Mouse (Mus musculus): ENCODE data around the gene Crk. TPM values are rescaled to one million over a fixed set of nuclear protein-coding genes. Genes with fewer than 3 reads are reported as not detected.

Gene Crk
- total RNA-seq, 1 experiment from 2014 or later: 102 TPM

GRCm38 (mm10) chr11:75654471-75655390 is 24.3 kb upstream of the Crk start:
- peak; percentile 45 for ATAC-seq (ENCODE audit: extremely low read depth, insufficient number of reproducible peaks, low FRiP score, poor library complexity, severe bottlenecking)

- ATAC-seq (ENCODE audit: extremely low read depth, insufficient number of reproducible peaks, low FRiP score, poor library complexity, severe bottlenecking): no peak
Observed at GRCm38 (mm10) chr11:75655621-75656545, 23.2 kb upstream of the Crk start.

- ATAC-seq (ENCODE audit: extremely low read depth, insufficient number of reproducible peaks, low FRiP score, poor library complexity, severe bottlenecking): no peak
Observed at GRCm38 (mm10) chr11:75656621-75657590, 22.2 kb upstream of the Crk start.

GRCm38 (mm10) chr11:75657841-75658240 is 21.2 kb upstream of the Crk start:
- no peak for ATAC-seq (ENCODE audit: extremely low read depth, insufficient number of reproducible peaks, low FRiP score, poor library complexity, severe bottlenecking)

- no peak for ATAC-seq (ENCODE audit: extremely low read depth, insufficient number of reproducible peaks, low FRiP score, poor library complexity, severe bottlenecking)
Observed at GRCm38 (mm10) chr11:75658311-75658710, 20.7 kb upstream of the Crk start.

- ATAC-seq (ENCODE audit: extremely low read depth, insufficient number of reproducible peaks, low FRiP score, poor library complexity, severe bottlenecking): no peak
Observed at GRCm38 (mm10) chr11:75658996-75659750, 19.9 kb upstream of the Crk start.

GRCm38 (mm10) chr11:75660081-75660590 is 18.9 kb upstream of the Crk start:
- ATAC-seq (ENCODE audit: extremely low read depth, insufficient number of reproducible peaks, low FRiP score, poor library complexity, severe bottlenecking): no peak

- no peak for ATAC-seq (ENCODE audit: extremely low read depth, insufficient number of reproducible peaks, low FRiP score, poor library complexity, severe bottlenecking)
Observed at GRCm38 (mm10) chr11:75660941-75661800, 17.9 kb upstream of the Crk start.

- no peak for ATAC-seq (ENCODE audit: extremely low read depth, insufficient number of reproducible peaks, low FRiP score, poor library complexity, severe bottlenecking)
Observed at GRCm38 (mm10) chr11:75662131-75662530, 16.9 kb upstream of the Crk start.

- no peak for ATAC-seq (ENCODE audit: extremely low read depth, insufficient number of reproducible peaks, low FRiP score, poor library complexity, severe bottlenecking)
Observed at GRCm38 (mm10) chr11:75666296-75666695, 12.8 kb upstream of the Crk start.

- ATAC-seq (ENCODE audit: extremely low read depth, insufficient number of reproducible peaks, low FRiP score, poor library complexity, severe bottlenecking): no peak
Observed at GRCm38 (mm10) chr11:75668621-75669020, 10.4 kb upstream of the Crk start.

GRCm38 (mm10) chr11:75669176-75669852 is 9.7 kb upstream of the Crk start:
- no peak for ATAC-seq (ENCODE audit: extremely low read depth, insufficient number of reproducible peaks, low FRiP score, poor library complexity, severe bottlenecking)

GRCm38 (mm10) chr11:75669853-75670200 is 9.2 kb upstream of the Crk start:
- ATAC-seq (ENCODE audit: extremely low read depth, insufficient number of reproducible peaks, low FRiP score, poor library complexity, severe bottlenecking): no peak

- ATAC-seq (ENCODE audit: extremely low read depth, insufficient number of reproducible peaks, low FRiP score, poor library complexity, severe bottlenecking): no peak
Observed at GRCm38 (mm10) chr11:75671426-75672180, 7.5 kb upstream of the Crk start.

GRCm38 (mm10) chr11:75673411-75673810 is 5.6 kb upstream of the Crk start:
- no peak for ATAC-seq (ENCODE audit: extremely low read depth, insufficient number of reproducible peaks, low FRiP score, poor library complexity, severe bottlenecking)

- ATAC-seq (ENCODE audit: extremely low read depth, insufficient number of reproducible peaks, low FRiP score, poor library complexity, severe bottlenecking): no peak
Observed at GRCm38 (mm10) chr11:75674875-75675274, 4.2 kb upstream of the Crk start.
